Mouse (Mus musculus): ENCODE measurements around the gene Gipr.

DNA sequence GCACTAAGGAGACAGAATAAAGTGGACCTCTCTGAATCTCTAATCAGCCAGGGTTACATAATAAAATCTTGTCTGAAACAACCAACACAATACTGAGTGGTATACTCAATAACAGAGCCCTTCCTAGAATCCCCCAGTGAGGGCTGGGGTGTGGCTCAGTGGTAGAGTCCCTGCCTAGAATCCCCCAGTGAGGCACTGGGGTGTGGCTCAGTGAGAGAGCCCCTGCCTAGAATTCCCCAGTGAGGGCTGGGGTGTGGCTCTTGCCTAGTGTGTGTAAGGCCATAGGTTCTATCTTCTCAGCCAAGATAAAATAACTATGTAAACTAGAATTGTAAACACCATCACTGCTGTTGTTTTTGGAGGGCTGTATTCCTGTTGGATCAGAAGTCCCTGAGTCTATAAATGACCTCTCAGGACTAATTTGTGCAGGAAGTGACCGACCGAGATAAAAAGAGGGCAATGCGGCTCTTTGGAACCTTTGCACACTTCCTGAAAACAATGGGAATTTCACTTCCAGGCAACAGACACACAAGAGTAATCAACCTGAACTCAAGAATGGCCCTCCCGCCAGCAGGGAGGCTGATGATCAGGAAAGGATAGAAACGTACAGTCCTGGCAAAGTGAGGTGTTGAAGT is 45.2 kb upstream of the Gipr start:
- no peak for TF ChIP-seq GATA1 (IDR thresholded peaks at IDR 0.05; ENCODE audit: borderline replicate concordance, low read length)
- TF ChIP-seq FLI1 (IDR thresholded peaks at IDR 0.05; ENCODE audit: low read length) = no peak
